Mouse (Mus musculus): ENCODE results near the gene Gpa33. TPM values are rescaled to one million over a fixed set of nuclear protein-coding genes. Genes with fewer than 3 reads are reported as not detected.

The Gpa33 gene
- total and polyA plus RNA-seq, 3 experiments = 0.04 TPM; not detected in 2

DNA sequence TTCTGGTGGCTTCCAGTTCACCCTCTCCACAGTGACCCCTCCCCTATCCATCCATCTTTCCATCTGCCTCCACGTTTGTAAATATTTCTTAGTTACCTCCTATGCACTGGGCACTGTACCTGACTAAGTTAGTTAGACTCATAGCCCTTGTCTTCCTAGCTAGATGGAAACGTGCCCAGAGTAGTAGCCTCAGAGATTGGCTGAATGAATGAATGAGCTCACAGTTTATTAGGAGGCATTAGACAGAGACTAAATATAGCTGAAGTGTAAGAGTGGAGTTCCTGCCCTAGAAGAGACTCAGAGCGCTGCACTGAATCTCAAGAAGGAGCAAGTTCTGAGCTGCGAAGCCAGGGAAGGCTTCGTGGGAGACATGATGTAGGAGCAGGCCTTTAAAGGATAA lies 1.5 kb upstream of the Gpa33 start:
- in situ Hi-C loops (cut with MboI; ENCODE audit: low pct_ligation_motif_present, low pct_unique_long_range_greater_than_20kb, low sequenced_read_pairs) = no loop called here
- peaks cover 0 to 2% of the 10 kb centered on the region in 2 experiments; a peak in 2 of 4 replicates for H3K4me1 ChIP-seq (ENCODE audit: control insufficient read depth in 1 of 2, insufficient read depth in 2 of 2)
- TF ChIP-seq SMC3 (IDR thresholded peaks at IDR 0.05; ENCODE audit: low read depth, low read length) (no peak), ELF1 (IDR thresholded peaks at IDR 0.05; ENCODE audit: low read depth, low read length) (no peak), CHD1 (IDR thresholded peaks at IDR 0.05; ENCODE audit: low read depth, low read length) (no peak), JUN (IDR thresholded peaks at IDR 0.05; ENCODE audit: insufficient read depth, low read depth, low read length) (no peak), CTCF (conservative IDR thresholded peaks at IDR 0.05 in 1 of 2, IDR thresholded peaks at IDR 0.05 in 1 of 2; ENCODE audit: low read depth in 2 of 2, low read length in 2 of 2) (no peak), MYC (IDR thresholded peaks at IDR 0.05; ENCODE audit: low read depth, low read length) (no peak), TBP (conservative IDR thresholded peaks at IDR 0.05; ENCODE audit: low read depth, low read length) (no peak), HCFC1 (IDR thresholded peaks at IDR 0.05; ENCODE audit: low read depth, low read length) (no peak), ZNF384 (IDR thresholded peaks at IDR 0.05; ENCODE audit: low read depth, low read length) (no peak), NRF1 (IDR thresholded peaks at IDR 0.05; ENCODE audit: low read depth, low read length) (no peak), PAX5 (IDR thresholded peaks at IDR 0.05; ENCODE audit: low read length) (no peak), RAD21 (IDR thresholded peaks at IDR 0.05; ENCODE audit: low read depth, low read length) (no peak), E2F4 (IDR thresholded peaks at IDR 0.05; ENCODE audit: insufficient replicate concordance, low read depth, low read length) (no peak), POLR2A (IDR thresholded peaks at IDR 0.05; ENCODE audit: low read depth, low read length) (no peak), CHD2 (IDR thresholded peaks at IDR 0.05; ENCODE audit: low read length) (no peak), MXI1 (IDR thresholded peaks at IDR 0.05; ENCODE audit: low read depth, low read length) (no peak), MAX (IDR thresholded peaks at IDR 0.05; ENCODE audit: low read length) (no peak), USF1 (IDR thresholded peaks at IDR 0.05; ENCODE audit: low read depth, low read length) (no peak), RCOR1 (conservative IDR thresholded peaks at IDR 0.05; ENCODE audit: low read depth, low read length) (no peak)
- no peak overlapping the region for H3K4me2 ChIP-seq (ENCODE audit: insufficient read depth, low read depth, poor library complexity, severe bottlenecking)
- no peak overlapping the region for H3K27ac ChIP-seq (ENCODE audit: insufficient read depth, low read depth)
- H3K9ac ChIP-seq (ENCODE audit: insufficient read depth, low read depth) = no peak overlapping the region
- dilution Hi-C loops (cut with MboI; ENCODE audit: extremely low pct_ligation_motif_present, extremely low pct_unique_long_range_greater_than_20kb, low sequenced_read_pairs) = no loop called here
- H3K9me3 ChIP-seq (replicated peaks; ENCODE audit: low read length) = no peaks in the 10 kb centered on the region
- H3K79me2 ChIP-seq (replicated peaks; ENCODE audit: control insufficient read depth, extremely low read depth, insufficient read depth, poor library complexity, severe bottlenecking) = no peaks in the 10 kb centered on the region
- no peak for DNase-seq (ENCODE audit: extremely low read depth)
- no peaks in the 10 kb centered on the region for H3K36me3 ChIP-seq (replicated peaks in 1 of 2; ENCODE audit: control insufficient read depth in 1 of 2, insufficient read depth in 1 of 2, low read length in 1 of 2)
- no peak overlapping the region for H3K4me3 ChIP-seq (replicated peaks in 1 of 3; ENCODE audit: low read depth in 2 of 3, low read length in 2 of 3, poor library complexity in 1 of 3)
- H3K27me3 ChIP-seq (replicated peaks) = no peaks in the 10 kb centered on the region

- dilution Hi-C loops (cut with MboI; ENCODE audit: extremely low pct_ligation_motif_present, extremely low pct_unique_long_range_greater_than_20kb, low sequenced_read_pairs) (no loop called here), in situ Hi-C loops (cut with MboI; ENCODE audit: low pct_ligation_motif_present, low pct_unique_long_range_greater_than_20kb, low sequenced_read_pairs) (no loop called here)
- Histone ChIP-seq H3K4me1 (ENCODE audit: control insufficient read depth in 1 of 2, insufficient read depth in 2 of 2) (peaks cover 2 to 12% of the 10 kb centered on the region in 2 experiments), H3K9ac (ENCODE audit: insufficient read depth, low read depth) (no peak overlapping the region), H3K4me2 (ENCODE audit: insufficient read depth, low read depth, poor library complexity, severe bottlenecking) (no peak overlapping the region), H3K79me2 (replicated peaks; ENCODE audit: control insufficient read depth, extremely low read depth, insufficient read depth, poor library complexity, severe bottlenecking) (no peaks in the 10 kb centered on the region), H3K27me3 (replicated peaks) (no peaks in the 10 kb centered on the region), H3K27ac (ENCODE audit: insufficient read depth, low read depth) (no peak overlapping the region), H3K4me3 (replicated peaks in 1 of 3; ENCODE audit: low read depth in 2 of 3, low read length in 2 of 3, poor library complexity in 1 of 3) (no peak overlapping the region), H3K9me3 (replicated peaks; ENCODE audit: low read length) (no peaks in the 10 kb centered on the region), H3K36me3 (replicated peaks in 1 of 2; ENCODE audit: control insufficient read depth in 1 of 2, insufficient read depth in 1 of 2, low read length in 1 of 2) (no peaks in the 10 kb centered on the region)
- DNase-seq (ENCODE audit: extremely low read depth) = no peak
- no peak for TF ChIP-seq BHLHE40 (IDR thresholded peaks at IDR 0.05; ENCODE audit: low read depth, low read length)
- no peak for TF ChIP-seq KAT2A (IDR thresholded peaks at IDR 0.05; ENCODE audit: insufficient replicate concordance, low read length)
- no peak for TF ChIP-seq MAFK (IDR thresholded peaks at IDR 0.05; ENCODE audit: insufficient replicate concordance, low read length)
- no peak for TF ChIP-seq MAX (IDR thresholded peaks at IDR 0.05; ENCODE audit: low read length)
- no peak for TF ChIP-seq USF1 (IDR thresholded peaks at IDR 0.05; ENCODE audit: low read depth, low read length)
Measured at GRCm38 (mm10) chr1:166132367-166132766, 2.3 kb downstream of the Gpa33 start.

All from CH12.LX (cell line).